Mouse (Mus musculus) spleen, adult 2 months (tissue): ENCODE measurements around the gene Aldh4a1.

Source experiments
- CTCF ChIP-seq: fragments of 200-500 bp; IDR thresholded peaks from 2 replicates; pipeline ENCODE4 v1.5.1; 2011; ENCODE audit warnings: mild to moderate bottlenecking, inconsistent platforms; ENCODE audit not compliant: insufficient read depth, insufficient read length, insufficient replicate concordance; ENCODE audit errors: extremely low read depth
- POLR2A ChIP-seq: fragments of 200-500 bp; IDR thresholded peaks from 2 replicates; pipeline ENCODE4 v1.6.1; 2011; ENCODE audit warnings: low read depth, low read length, inconsistent platforms

- TF ChIP-seq CTCF (no peak), POLR2A (no peak)
Measured at GRCm38 (mm10) chr4:139640775-139641174, 18.1 kb downstream of the Aldh4a1 start.
